Mouse (Mus musculus): Measurements from ENCODE around the gene Nfib. TPM values are rescaled to one million over a fixed set of nuclear protein-coding genes. Genes with fewer than 3 reads are reported as not detected.

Gene Nfib
- polyA plus RNA-seq, 1 experiment, result 48.1 TPM

- 61% methylated on average over 6 of the region's 6 CpGs for WGBS
- peaks cover 20% of the 10 kb centered on the region for H3K4me1 ChIP-seq (ENCODE audit: control insufficient read depth, insufficient read depth, low read length)
- DNase-seq, result no peak
- H3K4me3 ChIP-seq (replicated peaks; ENCODE audit: extremely low read depth, low read depth, low read length), result no peak overlapping the region
- no peak for TF ChIP-seq POLR2A (IDR thresholded peaks at IDR 0.05; ENCODE audit: borderline replicate concordance, extremely low read depth, low read depth, low read length)
- TF ChIP-seq CTCF (IDR thresholded peaks at IDR 0.05; ENCODE audit: insufficient read depth, low read length), result no peak
Observed at GRCm38 (mm10) chr4:82406511-82406910, 299.0 kb downstream of the Nfib start.

GRCm38 (mm10) chr4:82405791-82406190, 299.8 kb downstream of the Nfib start:
- DNase-seq, result no peak
- WGBS, result 82% methylated on average over 5 of the region's 5 CpGs
- H3K4me3 ChIP-seq (replicated peaks; ENCODE audit: extremely low read depth, low read depth, low read length), result no peak overlapping the region
- TF ChIP-seq CTCF (IDR thresholded peaks at IDR 0.05; ENCODE audit: insufficient read depth, low read length), result no peak
- no peak for TF ChIP-seq POLR2A (IDR thresholded peaks at IDR 0.05; ENCODE audit: borderline replicate concordance, extremely low read depth, low read depth, low read length)
- H3K4me1 ChIP-seq (ENCODE audit: control insufficient read depth, insufficient read depth, low read length), result peaks cover 23% of the 10 kb centered on the region

- peak; percentile 65 for DNase-seq
- TF ChIP-seq CTCF (IDR thresholded peaks at IDR 0.05; ENCODE audit: insufficient read depth, low read length), result no peak
- no peak for TF ChIP-seq POLR2A (IDR thresholded peaks at IDR 0.05; ENCODE audit: borderline replicate concordance, extremely low read depth, low read depth, low read length)
- Histone ChIP-seq H3K4me1 (ENCODE audit: control insufficient read depth, insufficient read depth, low read length) (peaks cover 33% of the 10 kb centered on the region), H3K4me3 (replicated peaks; ENCODE audit: extremely low read depth, low read depth, low read length) (no peak overlapping the region)
- 23% methylated on average over 13 of the region's 13 CpGs for WGBS
Observed at GRCm38 (mm10) chr4:82403975-82404651, 301.4 kb downstream of the Nfib start.

GRCm38 (mm10) chr4:82402666-82403065, 302.9 kb downstream of the Nfib start:
- Histone ChIP-seq H3K4me3 (replicated peaks; ENCODE audit: extremely low read depth, low read depth, low read length) (no peak overlapping the region), H3K4me1 (ENCODE audit: control insufficient read depth, insufficient read depth, low read length) (peaks cover 33% of the 10 kb centered on the region)
- 89% methylated on average over 9 of the region's 9 CpGs for WGBS
- no peak for DNase-seq
- TF ChIP-seq CTCF (IDR thresholded peaks at IDR 0.05; ENCODE audit: insufficient read depth, low read length) (no peak), POLR2A (IDR thresholded peaks at IDR 0.05; ENCODE audit: borderline replicate concordance, extremely low read depth, low read depth, low read length) (no peak)

GRCm38 (mm10) chr4:82401450-82402061, 304.0 kb downstream of the Nfib start:
- DNase-seq, result no peak
- peaks cover 37% of the 10 kb centered on the region for H3K4me1 ChIP-seq (ENCODE audit: control insufficient read depth, insufficient read depth, low read length)
- TF ChIP-seq POLR2A (IDR thresholded peaks at IDR 0.05; ENCODE audit: borderline replicate concordance, extremely low read depth, low read depth, low read length) (no peak), CTCF (IDR thresholded peaks at IDR 0.05; ENCODE audit: insufficient read depth, low read length) (no peak)
- no peak overlapping the region for H3K4me3 ChIP-seq (replicated peaks; ENCODE audit: extremely low read depth, low read depth, low read length)
- WGBS, result 67% methylated on average over 3 of the region's 3 CpGs

GRCm38 (mm10) chr4:82400536-82400935, 305.0 kb downstream of the Nfib start:
- DNase-seq, result no peak
- TF ChIP-seq CTCF (IDR thresholded peaks at IDR 0.05; ENCODE audit: insufficient read depth, low read length), result no peak
- TF ChIP-seq POLR2A (IDR thresholded peaks at IDR 0.05; ENCODE audit: borderline replicate concordance, extremely low read depth, low read depth, low read length), result peak; percentile 43; the same call in 1 of the 2 replicates
- Histone ChIP-seq H3K4me3 (replicated peaks; ENCODE audit: extremely low read depth, low read depth, low read length) (no peak overlapping the region), H3K4me1 (ENCODE audit: control insufficient read depth, insufficient read depth, low read length) (peaks cover 43% of the 10 kb centered on the region)
- WGBS, result 17% methylated on average over 5 of the region's 5 CpGs

GRCm38 (mm10) chr4:82399406-82400380, 305.9 kb downstream of the Nfib start:
- 24% methylated on average over 11 of the region's 11 CpGs for WGBS
- TF ChIP-seq POLR2A (IDR thresholded peaks at IDR 0.05; ENCODE audit: borderline replicate concordance, extremely low read depth, low read depth, low read length) (peak; percentile 14; the same call in 1 of the 2 replicates), CTCF (IDR thresholded peaks at IDR 0.05; ENCODE audit: insufficient read depth, low read length) (no peak)
- Histone ChIP-seq H3K4me1 (ENCODE audit: control insufficient read depth, insufficient read depth, low read length) (peaks cover 37% of the 10 kb centered on the region), H3K4me3 (replicated peaks; ENCODE audit: extremely low read depth, low read depth, low read length) (no peak overlapping the region)
- DNase-seq, result no peak

GRCm38 (mm10) chr4:82398282-82398681, 307.3 kb downstream of the Nfib start:
- no peak for TF ChIP-seq CTCF (IDR thresholded peaks at IDR 0.05; ENCODE audit: insufficient read depth, low read length)
- TF ChIP-seq POLR2A (IDR thresholded peaks at IDR 0.05; ENCODE audit: borderline replicate concordance, extremely low read depth, low read depth, low read length), result no peak
- no peak overlapping the region for H3K4me3 ChIP-seq (replicated peaks; ENCODE audit: extremely low read depth, low read depth, low read length)
- peaks cover 35% of the 10 kb centered on the region for H3K4me1 ChIP-seq (ENCODE audit: control insufficient read depth, insufficient read depth, low read length)
- no peak for DNase-seq
- 64% methylated on average over 2 of the region's 2 CpGs for WGBS

GRCm38 (mm10) chr4:82396805-82397204, 308.7 kb downstream of the Nfib start:
- H3K4me3 ChIP-seq (replicated peaks; ENCODE audit: extremely low read depth, low read depth, low read length), result no peak overlapping the region
- WGBS, result 52% methylated on average over 2 of the region's 2 CpGs
- peaks cover 41% of the 10 kb centered on the region for H3K4me1 ChIP-seq (ENCODE audit: control insufficient read depth, insufficient read depth, low read length)
- DNase-seq, result no peak
- no peak for TF ChIP-seq POLR2A (IDR thresholded peaks at IDR 0.05; ENCODE audit: borderline replicate concordance, extremely low read depth, low read depth, low read length)
- TF ChIP-seq CTCF (IDR thresholded peaks at IDR 0.05; ENCODE audit: insufficient read depth, low read length), result no peak

Data from lung, adult 2 months (tissue).